In the genomic region with DNA sequence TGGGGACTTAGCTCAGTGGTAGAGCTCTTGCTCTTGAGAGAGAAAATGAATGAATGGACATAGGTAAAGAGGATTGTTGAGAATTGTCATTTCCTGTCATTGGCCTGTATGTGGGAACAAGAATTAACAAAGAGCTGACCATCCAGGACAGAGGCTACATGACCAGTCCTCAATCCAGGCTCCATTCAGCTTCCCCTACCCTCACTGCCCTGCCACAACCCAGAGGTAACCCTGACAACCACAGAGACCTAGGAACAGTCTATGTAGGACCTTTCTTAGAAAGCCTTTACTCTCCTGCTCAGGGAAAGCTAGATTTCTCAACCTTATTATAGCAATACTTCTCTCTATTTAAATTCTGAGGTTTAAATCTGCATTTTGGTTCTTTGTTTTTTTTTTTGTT, we compare ENCODE assay signal across 18 mouse cellular contexts. TPM values are rescaled to one million over a fixed set of nuclear protein-coding genes. Genes with fewer than 3 reads are reported as not detected.
DNase-seq lines count a peak whose midpoint lies in the region; ATAC-seq and TF ChIP-seq lines count a peak whose summit lies in the region.
"Had no signal": no experiment of that assay in that cellular context is flagged by ENCODE, and none has a peak within 500 bp of the region (broad histone marks: within the 10 kb centered on the region; RNA-seq: fewer than 3 reads in every experiment).

No protein-coding gene starts in this region.

- peak overlapping the region; percentile 66 for H3K27ac ChIP-seq in spleen, adult 2 months (ENCODE audit: insufficient read depth, low read length)
- H3K27ac ChIP-seq in liver, postnatal 0 days (ENCODE audit: low read depth), result peak overlapping the region; percentile 46; the same call in 1 of the 2 replicates
- no peak overlapping the region for H3K27ac ChIP-seq in forebrain, embryonic 14.5 days (ENCODE audit: low read depth, low read length)
- H3K27ac ChIP-seq: hindbrain, embryonic 15.5 days; kidney, postnatal 0 days; limb, embryonic 13.5 days; midbrain, embryonic 10.5 days had no signal

- peak overlapping the region; percentile 52 for H3K4me2 ChIP-seq in liver, postnatal 0 days (ENCODE audit: low read depth, low read length)
- no peak overlapping the region for H3K4me2 ChIP-seq in forebrain, embryonic 14.5 days (ENCODE audit: low read length)
- H3K4me2 ChIP-seq: heart, embryonic 12.5 days; hindbrain, embryonic 15.5 days; limb, embryonic 13.5 days had no signal

- TF ChIP-seq CTCF in spleen, adult 2 months (IDR thresholded peaks at IDR 0.05; ENCODE audit: extremely low read depth, insufficient read depth, insufficient read length, insufficient replicate concordance), result no peak
- no peak for TF ChIP-seq CTCF in liver, postnatal 0 days (IDR thresholded peaks at IDR 0.05; ENCODE audit: low read depth)

- no peak for TF ChIP-seq POLR2A in spleen, adult 2 months (IDR thresholded peaks at IDR 0.05; ENCODE audit: low read depth, low read length)

- H3K4me1 ChIP-seq in spleen, adult 2 months (ENCODE audit: control insufficient read depth, insufficient read depth, insufficient read length), result peaks cover 8% of the 10 kb centered on the region; the same call in 1 of the 2 replicates
- peaks cover 26% of the 10 kb centered on the region; the same call in 1 of the 2 replicates for H3K4me1 ChIP-seq in liver, postnatal 0 days (ENCODE audit: insufficient read depth)
- no peaks in the 10 kb centered on the region for H3K4me1 ChIP-seq in forebrain, embryonic 14.5 days (ENCODE audit: control insufficient read depth, insufficient read depth, low read length)
- H3K4me1 ChIP-seq: heart, embryonic 12.5 days; hindbrain, embryonic 15.5 days; limb, embryonic 13.5 days; midbrain, embryonic 10.5 days had no signal

- no peak overlapping the region for H3K4me3 ChIP-seq in spleen, adult 2 months (ENCODE audit: extremely low read depth, insufficient read depth, insufficient read length)
- 0 out of 2 replicates have a peak overlapping the region, but pooled peaks have one; percentile 6 for H3K4me3 ChIP-seq in liver, postnatal 0 days (ENCODE audit: low read depth, low read length)
- no peak overlapping the region for H3K4me3 ChIP-seq in forebrain, embryonic 14.5 days (ENCODE audit: low read depth, low read length)
- H3K4me3 ChIP-seq: heart, embryonic 12.5 days; hindbrain, embryonic 15.5 days; limb, embryonic 13.5 days; midbrain, embryonic 10.5 days; myocyte had no signal

- peak; percentile 23 for DNase-seq in CD4-positive, CD25-positive, alpha-beta regulatory T cell, adult 2 months (ENCODE audit: low read depth, low spot score)
- DNase-seq in spleen, adult 2 months (ENCODE audit: low read depth in 1 of 2, low spot score in 2 of 2), result no peak
- DNase-seq in spleen, postnatal 36 days (ENCODE audit: low spot score in 2 of 2), result no peak
- DNase-seq in liver, postnatal 0 days, result no peak
- DNase-seq in frontal cortex, postnatal 25 days (ENCODE audit: low spot score in 2 of 2), result no peak
- DNase-seq in cerebellum, adult 11 months, result no peak
- DNase-seq in forebrain, embryonic 14.5 days (ENCODE audit: low spot score), result no peak
- DNase-seq: cerebellum, postnatal 25 days; heart, postnatal 36 days; kidney, adult 11 months; right cerebral cortex, adult 18-20 months had no signal

- no peak for TF ChIP-seq EP300 in liver, postnatal 0 days (IDR thresholded peaks at IDR 0.05; ENCODE audit: low read depth)

- peaks cover 7% of the 10 kb centered on the region for H3K36me3 ChIP-seq in spleen, adult 2 months (ENCODE audit: control insufficient read depth, insufficient read depth, low read length)
- H3K36me3 ChIP-seq in liver, postnatal 0 days (replicated peaks; ENCODE audit: insufficient read depth, low read length), result peaks cover 4% of the 10 kb centered on the region; the same call in 1 of the 2 replicates
- no peaks in the 10 kb centered on the region for H3K36me3 ChIP-seq in forebrain, embryonic 14.5 days (ENCODE audit: control insufficient read depth, insufficient read depth, low read length)
- H3K36me3 ChIP-seq: hindbrain, embryonic 15.5 days had no signal

- no peaks in the 10 kb centered on the region for H3K9me3 ChIP-seq in liver, postnatal 0 days (ENCODE audit: low read length)
- H3K9me3 ChIP-seq in forebrain, embryonic 14.5 days (replicated peaks; ENCODE audit: control insufficient read depth, low read length), result no peaks in the 10 kb centered on the region
- H3K9me3 ChIP-seq: heart, embryonic 12.5 days; hindbrain, embryonic 15.5 days; limb, embryonic 13.5 days; midbrain, embryonic 10.5 days had no signal

- H3K9ac ChIP-seq in liver, postnatal 0 days (replicated peaks), result no peak overlapping the region
- no peak overlapping the region for H3K9ac ChIP-seq in forebrain, embryonic 14.5 days (ENCODE audit: low read length)
- H3K9ac ChIP-seq: heart, embryonic 12.5 days; hindbrain, embryonic 15.5 days; limb, embryonic 13.5 days had no signal

- ATAC-seq in CD4-positive, CD25-positive, alpha-beta regulatory T cell, adult 4 months, result no peak
- ATAC-seq in liver, postnatal 0 days, result peak; percentile 59
- ATAC-seq in forebrain, embryonic 14.5 days, result no peak

- H3K27me3 ChIP-seq in spleen, adult 2 months (ENCODE audit: control insufficient read depth, insufficient read depth, low read length), result no peaks in the 10 kb centered on the region
- no peaks in the 10 kb centered on the region for H3K27me3 ChIP-seq in liver, postnatal 0 days (ENCODE audit: insufficient read depth, low read length)
- no peaks in the 10 kb centered on the region for H3K27me3 ChIP-seq in forebrain, embryonic 14.5 days (replicated peaks; ENCODE audit: control insufficient read depth, insufficient read depth, low read length)
- H3K27me3 ChIP-seq: heart, embryonic 12.5 days; hindbrain, embryonic 15.5 days; limb, embryonic 13.5 days had no signal

RNA-seq across cellular contexts. Expression of a gene that starts 2.8 kb away (rescaled TPM):
- polyA plus RNA-seq in CD4-positive, CD25-positive, alpha-beta regulatory T cell, adult 4 months (2017; shearing (Covaris generic)), result 10 to 100 TPM; 70.5 to 70.9 TPM
- polyA plus RNA-seq in spleen, adult 2 months (2012; rRNA removed), result 56.7 and 57.3 TPM in 2 replicates
- polyA plus RNA-seq in liver, postnatal 0 days (2015; fragmentation: Nextera tagmentation; extraction: Ambion mirVana), result 7.7 and 7.9 TPM in 2 replicates
- polyA plus RNA-seq in forebrain, embryonic 14.5 days (2014; fragmentation: Nextera tagmentation; extraction: Ambion mirVana), result 0.24 TPM in 1 of 2 replicates, not detected in the other
- polyA plus RNA-seq: heart, embryonic 12.5 days; hindbrain, embryonic 15.5 days; midbrain, embryonic 10.5 days had no signal

RNA-seq across cellular contexts. Expression of a gene that starts 9.6 kb away (rescaled TPM):
- 1 to 10 TPM; 5.2 to 6.9 TPM for polyA plus RNA-seq in CD4-positive, CD25-positive, alpha-beta regulatory T cell, adult 4 months (2017; shearing (Covaris generic))
- 12.2 and 13.9 TPM in 2 replicates for polyA plus RNA-seq in spleen, adult 2 months (2012; rRNA removed)
- polyA plus RNA-seq in liver, postnatal 0 days (2015; fragmentation: Nextera tagmentation; extraction: Ambion mirVana), result 0.76 and 0.99 TPM in 2 replicates
- 0.24 and 0.48 TPM in 2 replicates for polyA plus RNA-seq in forebrain, embryonic 14.5 days (2014; fragmentation: Nextera tagmentation; extraction: Ambion mirVana)

RNA-seq across cellular contexts. Expression of a gene that starts 9.6 kb away (rescaled TPM):
- 10 to 100 TPM; 43.8 to 53.2 TPM for polyA plus RNA-seq in CD4-positive, CD25-positive, alpha-beta regulatory T cell, adult 4 months (2017; shearing (Covaris generic))
- polyA plus RNA-seq in spleen, adult 2 months (2012; rRNA removed), result 22.0 and 25.1 TPM in 2 replicates
- polyA plus RNA-seq in liver, postnatal 0 days (2015; fragmentation: Nextera tagmentation; extraction: Ambion mirVana), result 6.7 and 7.2 TPM in 2 replicates
- polyA plus RNA-seq in forebrain, embryonic 14.5 days (2014; fragmentation: Nextera tagmentation; extraction: Ambion mirVana), result 1.9 and 2.8 TPM in 2 replicates

RNA-seq across cellular contexts. Expression of a gene that starts 16.9 kb away (rescaled TPM):
- not detected for polyA plus RNA-seq in CD4-positive, CD25-positive, alpha-beta regulatory T cell, adult 4 months (2017; shearing (Covaris generic))
- polyA plus RNA-seq in spleen, adult 2 months (2012; rRNA removed), result not detected in 2 replicates
- polyA plus RNA-seq in liver, postnatal 0 days (2015; fragmentation: Nextera tagmentation; extraction: Ambion mirVana), result 0.05 and 0.09 TPM in 2 replicates
- 3.4 and 4.4 TPM in 2 replicates for polyA plus RNA-seq in forebrain, embryonic 14.5 days (2014; fragmentation: Nextera tagmentation; extraction: Ambion mirVana)
